Mouse (Mus musculus): ENCODE data around the gene Mob1b.

GRCm38 (mm10) chr5:88684226-88684625, 36.4 kb upstream of the Mob1b start:
- TF ChIP-seq GATA1 (IDR thresholded peaks at IDR 0.05; ENCODE audit: borderline replicate concordance, low read length) (no peak), FLI1 (IDR thresholded peaks at IDR 0.05; ENCODE audit: low read length) (no peak)

Measured in megakaryocyte, embryonic 14.5 days (primary cell).